Mouse (Mus musculus): ENCODE results near the gene Cracr2a.
"Not testable (repeated sequence)": the region's sequence is repeated elsewhere in the genome, so short reads cannot be mapped to it uniquely, and the experiment has no call there.

Cracr2a gene

DNA sequence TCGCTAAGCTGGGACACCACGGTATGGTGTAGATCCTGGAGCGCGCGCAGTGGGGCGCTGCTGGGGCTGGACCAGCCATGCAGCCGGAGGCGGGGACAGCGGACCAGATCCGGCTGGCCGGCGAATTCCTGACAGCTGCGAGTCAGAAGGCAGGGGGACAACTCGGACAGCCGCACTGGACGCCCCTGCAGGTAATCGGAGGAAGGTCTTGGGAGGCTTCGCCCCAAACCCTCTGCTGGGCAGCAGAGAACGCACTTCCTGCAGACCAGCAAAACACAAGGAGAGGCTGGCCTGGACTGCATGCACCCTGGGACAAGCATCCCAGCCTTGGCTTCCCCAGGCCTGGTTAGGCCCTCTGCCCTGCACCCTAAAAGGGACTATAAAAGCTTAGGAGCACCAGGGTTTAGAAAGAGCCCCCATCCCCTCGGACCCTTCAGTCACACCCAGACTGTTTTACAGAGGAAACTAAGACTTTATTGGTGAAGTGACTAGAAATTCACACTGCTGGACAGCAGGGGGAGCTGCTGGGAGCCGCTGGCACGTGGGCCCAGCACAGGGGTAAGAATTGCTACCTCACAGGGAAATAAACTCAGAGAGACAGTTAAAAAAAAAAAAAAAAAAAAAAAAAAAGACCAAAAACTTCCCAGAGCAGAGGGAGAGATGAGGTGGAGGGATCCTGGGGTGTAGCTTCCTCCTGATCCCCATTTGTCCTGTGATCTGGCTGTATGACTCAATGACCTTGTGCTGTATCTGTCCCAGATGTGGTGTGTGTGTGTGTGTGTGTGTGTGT, at the start of gene Cracr2a:
Cracr2a (plus strand) TSS at position 108 of the 790 bp plus-strand sequence.
- DNase-seq = peak; percentile 90

DNA sequence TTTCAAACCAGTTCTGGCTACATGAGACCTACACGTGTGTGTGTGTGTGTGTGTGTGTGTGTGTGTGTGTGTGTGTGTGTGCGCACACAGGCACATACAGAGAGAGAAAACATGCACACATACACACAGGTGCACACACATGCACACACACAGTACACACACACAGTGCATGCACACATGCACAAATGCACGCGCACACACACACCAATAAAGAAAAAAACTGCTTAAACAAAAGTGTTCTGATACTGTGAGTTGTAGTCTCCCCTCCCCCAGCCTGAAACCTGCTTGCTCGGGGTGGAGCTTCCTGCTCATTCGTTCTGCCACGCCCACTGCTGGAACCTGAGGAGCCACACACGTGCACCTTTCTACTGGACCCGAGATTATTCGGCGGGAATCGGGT, 47.4 kb upstream of the Cracr2a start:
- not testable (repeated sequence) for DNase-seq

GRCm38 (mm10) chr6:127521176-127521575, 40.0 kb upstream of the Cracr2a start:
- DNase-seq = no peak

- DNase-seq = no peak
Measured at GRCm38 (mm10) chr6:127522326-127522725, 38.8 kb upstream of the Cracr2a start.

GRCm38 (mm10) chr6:127524442-127524841, 36.7 kb upstream of the Cracr2a start:
- peak; percentile 89 for DNase-seq

DNA sequence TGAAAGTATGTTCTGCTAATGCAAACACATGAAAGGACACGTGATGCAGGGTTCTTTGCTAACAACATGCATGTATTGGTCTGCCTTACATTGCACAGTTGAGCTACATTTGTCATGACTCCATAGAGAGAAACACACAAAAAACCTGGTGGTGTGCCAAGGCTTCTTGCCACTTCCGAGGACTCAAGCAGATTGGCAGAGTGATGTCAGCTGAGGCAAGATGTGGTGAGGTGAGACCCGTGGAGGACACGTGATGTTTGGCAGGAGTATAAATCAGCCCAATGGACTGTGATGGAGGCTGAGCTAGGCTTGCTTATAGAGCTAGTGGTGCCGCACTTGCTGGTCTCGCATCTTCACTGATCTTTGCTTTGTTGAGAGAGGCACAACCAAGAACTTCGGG, 32.5 kb upstream of the Cracr2a start:
- DNase-seq = no peak

DNA sequence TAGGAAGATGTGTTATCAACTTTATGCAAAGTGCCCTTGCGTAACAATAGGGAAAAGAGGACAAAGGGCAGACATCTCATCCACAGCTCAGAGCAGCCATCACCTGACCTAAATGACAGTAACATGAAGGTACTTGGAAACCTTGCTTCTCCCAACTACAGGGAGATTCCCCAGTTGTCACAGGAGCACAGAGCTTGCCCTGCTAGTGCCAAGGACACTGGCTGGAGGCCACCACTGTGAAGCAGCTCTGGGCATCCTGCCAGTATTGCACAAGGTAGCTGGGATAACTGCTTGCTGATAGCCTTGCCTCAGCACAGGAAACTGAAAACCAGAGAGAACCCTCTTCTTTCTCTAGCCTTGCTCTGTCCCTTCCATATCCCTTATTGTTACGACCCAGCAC, 31.7 kb upstream of the Cracr2a start:
- DNase-seq = no peak

DNA sequence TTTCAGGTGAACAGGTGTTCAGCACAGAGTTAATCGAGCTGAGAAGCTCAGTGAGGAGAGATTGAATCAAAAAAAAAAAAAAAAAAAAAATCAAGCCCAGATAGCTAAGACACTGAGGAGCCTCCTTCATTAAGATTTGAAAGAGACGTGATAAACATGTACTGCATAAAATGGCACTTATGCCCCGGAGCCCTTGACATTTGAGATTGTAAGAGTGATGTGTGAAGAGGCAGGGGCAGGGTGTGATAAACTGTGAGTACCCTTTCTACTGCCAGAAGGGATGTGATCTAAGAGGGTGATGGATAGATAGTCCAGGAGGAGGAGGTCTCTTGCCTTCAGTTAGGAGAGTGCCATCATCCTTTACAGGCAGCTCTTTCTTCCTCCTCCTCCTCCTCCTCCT, 30.9 kb upstream of the Cracr2a start:
- no peak for DNase-seq

- DNase-seq = no peak
Measured at GRCm38 (mm10) chr6:127531412-127532205, 29.5 kb upstream of the Cracr2a start.

DNA sequence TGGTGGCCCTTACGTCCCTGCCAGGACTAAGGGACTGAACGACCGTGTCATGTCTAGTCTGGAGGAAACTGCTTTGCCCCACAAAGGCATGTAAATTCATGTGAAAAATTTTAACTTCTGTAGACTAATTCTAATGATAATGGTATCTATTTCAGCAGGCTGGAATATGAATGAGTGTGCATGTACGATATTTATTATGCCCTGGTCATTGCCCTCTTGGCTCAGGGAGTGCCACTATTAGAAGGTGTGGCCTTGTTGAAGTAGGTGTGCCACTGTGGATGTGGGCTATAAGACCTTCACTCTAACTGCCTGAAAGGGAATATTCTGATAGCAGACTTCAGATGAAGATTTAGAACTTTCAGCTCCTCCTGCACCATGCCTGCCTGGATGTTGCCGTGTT, 28.8 kb upstream of the Cracr2a start:
- no peak for DNase-seq

GRCm38 (mm10) chr6:127533766-127534165, 27.4 kb upstream of the Cracr2a start:
- DNase-seq = no peak

DNA sequence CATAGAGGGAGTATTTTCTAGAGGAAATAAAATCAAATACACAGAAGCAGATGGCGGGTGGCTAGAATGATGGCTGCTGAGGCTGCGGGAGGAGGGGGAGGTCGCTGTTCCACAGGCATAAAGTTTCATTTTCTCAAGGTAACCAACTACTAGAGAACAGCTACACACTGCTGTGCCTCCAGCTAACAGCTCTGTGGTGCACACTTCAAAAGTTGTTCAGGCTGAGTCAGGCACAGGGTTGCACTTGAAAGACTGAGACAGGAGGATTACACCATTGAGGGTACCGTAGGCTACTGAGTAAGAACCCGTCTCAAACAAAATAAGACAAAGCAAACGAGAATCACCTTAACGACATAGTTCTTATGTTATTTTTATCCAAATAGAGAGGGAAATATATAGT, 24.1 kb upstream of the Cracr2a start:
- DNase-seq = no peak

- no peak for DNase-seq
Measured at GRCm38 (mm10) chr6:127538118-127538517, 23.0 kb upstream of the Cracr2a start.

GRCm38 (mm10) chr6:127539226-127539625, 21.9 kb upstream of the Cracr2a start:
- no peak for DNase-seq

- no peak for DNase-seq
Measured at GRCm38 (mm10) chr6:127539659-127540058, 21.5 kb upstream of the Cracr2a start.

GRCm38 (mm10) chr6:127540517-127540916, 20.6 kb upstream of the Cracr2a start:
- DNase-seq = no peak

DNA sequence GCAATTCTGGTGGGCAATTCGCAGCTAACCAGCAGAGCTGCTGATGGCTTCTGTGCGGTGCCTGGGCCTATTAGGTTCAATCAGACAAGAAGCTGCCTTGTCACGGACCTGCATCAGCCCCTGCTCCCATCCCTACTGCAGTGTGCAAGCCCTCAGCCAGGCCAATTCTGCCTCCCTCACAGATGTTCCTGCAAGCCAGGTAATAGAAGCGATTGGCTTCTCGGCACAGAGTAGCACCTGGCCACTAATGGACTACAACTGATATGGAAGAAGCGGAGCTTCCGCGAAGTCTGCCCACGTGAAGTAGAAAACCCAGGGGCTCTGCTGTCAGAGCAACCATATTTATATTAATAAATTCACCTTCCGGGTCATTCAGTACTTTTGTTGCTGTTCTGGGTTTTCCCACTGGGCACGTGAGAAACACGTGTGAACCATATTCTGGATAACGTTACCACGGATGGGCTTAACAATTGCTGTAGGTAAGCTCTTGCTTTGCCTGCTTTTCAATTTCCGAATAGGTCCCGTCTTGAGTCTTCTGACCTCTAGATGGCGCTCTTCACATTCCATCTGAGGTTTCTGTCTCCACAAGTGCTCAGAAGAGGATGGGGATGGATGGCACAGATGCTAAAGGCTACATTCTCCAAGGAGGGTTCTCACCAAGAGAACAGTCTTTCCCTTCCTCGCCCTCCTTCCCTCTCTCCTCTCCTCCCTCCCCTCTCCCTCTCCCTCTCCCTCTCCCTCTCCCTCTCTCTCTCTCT, 19.3 kb upstream of the Cracr2a start:
- peak; percentile 88 for DNase-seq

GRCm38 (mm10) chr6:127546676-127547075, 14.5 kb upstream of the Cracr2a start:
- DNase-seq = no peak

- no peak for DNase-seq
Measured at GRCm38 (mm10) chr6:127552940-127553339, 8.2 kb upstream of the Cracr2a start.

DNA sequence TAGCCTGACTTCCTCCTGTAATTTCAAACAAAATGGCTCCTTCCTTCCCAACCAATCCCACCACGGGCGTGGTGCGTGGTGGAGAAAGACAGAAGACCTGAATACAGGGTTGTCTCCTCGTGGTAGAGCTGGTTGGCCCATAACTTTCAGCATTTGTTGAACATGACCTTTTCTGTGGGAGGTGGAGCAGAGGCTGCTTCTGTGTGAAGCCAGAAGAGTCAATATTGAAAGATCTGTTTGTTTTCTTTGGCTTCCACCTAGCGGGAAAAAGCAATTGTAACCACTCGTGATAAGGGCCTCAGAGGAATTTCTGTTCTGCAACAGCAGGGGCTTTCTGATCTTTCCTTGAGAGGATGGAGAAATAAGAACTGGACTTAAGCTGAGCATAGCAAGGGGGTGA, 5.6 kb upstream of the Cracr2a start:
- no peak for DNase-seq

GRCm38 (mm10) chr6:127560872-127561230, 287 bp upstream of the Cracr2a start:
- no peak for DNase-seq

- no peak for DNase-seq
Measured at GRCm38 (mm10) chr6:127563511-127563910, 2.4 kb downstream of the Cracr2a start.

DNA sequence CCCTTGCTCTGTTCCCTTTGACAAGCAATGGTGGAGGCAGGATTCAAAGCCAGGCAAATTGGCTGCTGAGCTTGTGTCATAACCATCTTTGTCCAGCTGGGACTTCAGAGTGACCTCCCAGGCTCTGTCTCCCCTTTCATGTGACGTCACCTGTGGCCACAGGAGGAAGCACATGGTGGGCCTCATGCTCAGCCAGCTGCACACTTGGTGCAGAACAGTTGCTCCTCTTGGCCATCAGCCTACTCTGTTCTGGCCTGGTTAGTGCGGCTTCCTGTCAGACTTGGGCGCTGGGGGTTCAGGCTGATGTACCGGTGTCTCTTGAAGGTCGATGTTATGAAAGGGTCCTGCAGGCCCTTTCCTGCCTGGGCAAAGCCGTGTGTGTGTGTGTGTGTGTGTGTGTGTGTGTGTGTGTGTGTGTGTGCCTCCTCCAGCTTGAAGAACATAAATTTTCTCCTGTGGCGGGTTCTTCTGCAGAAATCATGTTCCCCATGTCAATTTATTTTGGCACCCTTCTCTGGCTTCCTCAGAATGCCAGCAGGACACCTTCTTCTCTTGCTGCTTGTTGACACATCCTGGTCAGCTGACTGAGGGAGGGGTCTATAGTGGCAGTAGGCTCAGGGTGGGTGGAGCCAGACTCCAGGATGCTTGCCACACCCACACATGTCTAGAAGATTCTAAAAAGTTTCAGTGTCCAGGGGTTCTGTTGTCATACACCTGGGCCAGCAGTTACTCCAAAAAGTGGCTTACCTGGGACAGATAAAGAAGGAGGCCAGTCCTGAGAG, 5.0 kb downstream of the Cracr2a start:
- no peak for DNase-seq
